Mouse (Mus musculus): ENCODE results near the gene Iqsec1.

GRCm38 (mm10) chr6:90688003-90688402, 300.5 kb downstream of the Iqsec1 start:
- TF ChIP-seq CTCF (conservative IDR thresholded peaks at IDR 0.05 in 1 of 2, IDR thresholded peaks at IDR 0.05 in 1 of 2; ENCODE audit: low read depth in 2 of 2, low read length in 2 of 2): no peak
- no peak for TF ChIP-seq E2F4 (IDR thresholded peaks at IDR 0.05; ENCODE audit: insufficient replicate concordance, low read depth, low read length)
- no peak for TF ChIP-seq SMC3 (IDR thresholded peaks at IDR 0.05; ENCODE audit: low read depth, low read length)
- no peak for TF ChIP-seq MEF2A (IDR thresholded peaks at IDR 0.05; ENCODE audit: borderline replicate concordance, low read depth, low read length)
- TF ChIP-seq UBTF (IDR thresholded peaks at IDR 0.05; ENCODE audit: low read depth, low read length): no peak
- TF ChIP-seq USF1 (IDR thresholded peaks at IDR 0.05; ENCODE audit: low read depth, low read length): no peak
- no peak for TF ChIP-seq PAX5 (IDR thresholded peaks at IDR 0.05; ENCODE audit: low read length)
- no peak for TF ChIP-seq POLR2A (IDR thresholded peaks at IDR 0.05; ENCODE audit: low read depth, low read length)
